Mouse (Mus musculus) urinary bladder, postnatal 25 days (tissue): ENCODE data around the gene Nadsyn1.

Experiments used
- DNase-seq: peaks from one replicate; pipeline ENCODE4 v3.0.0; 2022; ENCODE audit warnings: low spot score

Gene Nadsyn1

GRCm38 (mm10) chr7:143753990-143754715 lies 68.5 kb downstream of the Nadsyn1 start:
- peak; percentile 65 for DNase-seq

- DNase-seq: no peak
Measured at GRCm38 (mm10) chr7:143752606-143753005, 70.0 kb downstream of the Nadsyn1 start.

- no peak for DNase-seq
Measured at GRCm38 (mm10) chr7:143752056-143752455, 70.6 kb downstream of the Nadsyn1 start.

- no peak for DNase-seq
Measured at GRCm38 (mm10) chr7:143751380-143751779, 71.3 kb downstream of the Nadsyn1 start.

- DNase-seq: no peak
Measured at GRCm38 (mm10) chr7:143749045-143749444, 73.6 kb downstream of the Nadsyn1 start.

- DNase-seq: peak; percentile 83
Measured at GRCm38 (mm10) chr7:143748041-143748868, 74.4 kb downstream of the Nadsyn1 start.
